Comparison of ENCODE assay signal across 28 mouse cellular contexts in the genomic region with DNA sequence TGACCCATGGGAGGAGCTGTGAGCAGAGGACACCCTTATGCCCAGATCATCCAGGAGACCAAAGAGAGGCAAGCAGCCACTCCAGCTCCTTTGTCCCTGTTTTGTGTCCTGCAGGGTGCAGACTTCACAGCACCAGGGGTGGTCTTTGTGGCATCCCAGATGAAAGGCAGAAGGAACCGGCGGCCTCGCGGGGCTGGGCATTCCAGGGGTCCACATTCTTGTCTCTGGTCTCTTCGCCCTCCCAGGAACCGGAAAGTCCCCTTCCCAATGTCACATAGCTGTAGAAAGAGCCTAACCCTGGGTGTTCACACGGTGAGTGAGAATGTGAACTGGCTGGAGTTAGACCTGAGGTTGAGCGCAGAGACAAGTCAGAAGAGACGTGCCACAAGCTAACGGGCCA. TPM values are rescaled to one million over a fixed set of nuclear protein-coding genes. Genes with fewer than 3 reads are reported as not detected.
DNase-seq lines count a peak whose midpoint lies in the region; ATAC-seq lines count a peak whose summit lies in the region.
"Had no signal": no experiment of that assay in that cellular context is flagged by ENCODE, and none has a peak within 500 bp of the region (broad histone marks: within the 10 kb centered on the region; RNA-seq: fewer than 3 reads in every experiment).

No protein-coding gene starts in this region.

- no peak for ATAC-seq in heart, embryonic 12.5 days (ENCODE audit: insufficient number of reproducible peaks, low FRiP score)
- no peak for ATAC-seq in midbrain, embryonic 11.5 days (ENCODE audit: low FRiP score)
- ATAC-seq in midbrain, embryonic 14.5 days (ENCODE audit: low FRiP score, low TSS enrichment) = no peak
- ATAC-seq: activated CD4-positive, CD25-positive, alpha-beta regulatory T cell, adult 4 months; CD4-positive, CD25-positive, alpha-beta regulatory T cell, adult 4 months; forebrain, embryonic 13.5 days; forebrain, embryonic 15.5 days; Patski had no signal

- no peaks in the 10 kb centered on the region for H3K36me3 ChIP-seq in heart, embryonic 10.5 days
- no peaks in the 10 kb centered on the region for H3K36me3 ChIP-seq in heart, embryonic 12.5 days
- no peaks in the 10 kb centered on the region for H3K36me3 ChIP-seq in midbrain, embryonic 11.5 days (ENCODE audit: control insufficient read depth, insufficient read depth, low read length)
- no peaks in the 10 kb centered on the region for H3K36me3 ChIP-seq in midbrain, embryonic 14.5 days (ENCODE audit: control insufficient read depth, insufficient read depth, low read length)
- H3K36me3 ChIP-seq: embryonic facial prominence, embryonic 10.5 days; embryonic facial prominence, embryonic 12.5 days; forebrain, embryonic 15.5 days; G1E had no signal

- H3K9me3 ChIP-seq in heart, embryonic 10.5 days = no peaks in the 10 kb centered on the region
- peaks cover 4% of the 10 kb centered on the region for H3K9me3 ChIP-seq in heart, embryonic 12.5 days (replicated peaks)
- H3K9me3 ChIP-seq in midbrain, embryonic 11.5 days (ENCODE audit: control insufficient read depth, low read length) = no peaks in the 10 kb centered on the region; the same call in 1 of the 2 replicates
- no peaks in the 10 kb centered on the region for H3K9me3 ChIP-seq in midbrain, embryonic 14.5 days (ENCODE audit: control insufficient read depth, low read length)
- H3K9me3 ChIP-seq: embryonic facial prominence, embryonic 10.5 days; embryonic facial prominence, embryonic 12.5 days; forebrain, embryonic 13.5 days; forebrain, embryonic 15.5 days had no signal

- DNase-seq in heart, embryonic 10.5 days (ENCODE audit: low spot score) = no peak
- no peak for DNase-seq in heart, postnatal 14 days
- DNase-seq in heart, adult 8-10 months (ENCODE audit: low spot score) = no peak
- peak; percentile 73 for DNase-seq in midbrain, embryonic 11.5 days (ENCODE audit: low spot score, missing footprints)
- no peak for DNase-seq in midbrain, embryonic 14.5 days
- no peak for DNase-seq in gastrocnemius, adult 18-20 months (ENCODE audit: low spot score)
- DNase-seq: adrenal gland, adult 8-10 months; adrenal gland, postnatal 14 days; adrenal gland, postnatal 36 days; B cell, adult 2 months; cerebellum, adult 11-12 months; cerebellum, adult 2 months; cerebellum, adult 9-10 months; cerebellum, postnatal 10 days; cerebellum, postnatal 25 days had no signal

- H3K27me3 ChIP-seq in heart, embryonic 10.5 days (ENCODE audit: insufficient read depth, poor library complexity, severe bottlenecking) = no peaks in the 10 kb centered on the region
- H3K27me3 ChIP-seq in heart, embryonic 12.5 days (replicated peaks) = peaks cover 14% of the 10 kb centered on the region
- H3K27me3 ChIP-seq in midbrain, embryonic 11.5 days (ENCODE audit: control insufficient read depth, insufficient read depth, low read length) = no peaks in the 10 kb centered on the region
- H3K27me3 ChIP-seq in midbrain, embryonic 14.5 days (ENCODE audit: control insufficient read depth, insufficient read depth, low read length) = no peaks in the 10 kb centered on the region
- H3K27me3 ChIP-seq: CH12.LX; forebrain, embryonic 13.5 days; forebrain, embryonic 15.5 days had no signal

- peak overlapping the region; percentile 25; the same call in 1 of the 2 replicates for H3K4me3 ChIP-seq in heart, embryonic 10.5 days
- no peak overlapping the region for H3K4me3 ChIP-seq in heart, embryonic 12.5 days
- H3K4me3 ChIP-seq in midbrain, embryonic 11.5 days (ENCODE audit: low read depth, low read length) = no peak overlapping the region
- H3K4me3 ChIP-seq in midbrain, embryonic 14.5 days (replicated peaks; ENCODE audit: low read depth, low read length) = no peak overlapping the region
- H3K4me3 ChIP-seq: embryonic facial prominence, embryonic 10.5 days; embryonic facial prominence, embryonic 12.5 days; forebrain, embryonic 13.5 days; forebrain, embryonic 15.5 days had no signal

- peaks cover 23% of the 10 kb centered on the region for H3K4me1 ChIP-seq in heart, embryonic 10.5 days
- peaks cover 7% of the 10 kb centered on the region for H3K4me1 ChIP-seq in heart, embryonic 12.5 days (replicated peaks)
- no peaks in the 10 kb centered on the region for H3K4me1 ChIP-seq in midbrain, embryonic 11.5 days (ENCODE audit: control insufficient read depth, insufficient read depth, low read length)
- H3K4me1 ChIP-seq in midbrain, embryonic 14.5 days (ENCODE audit: control insufficient read depth, insufficient read depth, low read length) = peaks cover 11% of the 10 kb centered on the region; the same call in 1 of the 2 replicates
- H3K4me1 ChIP-seq: embryonic facial prominence, embryonic 12.5 days; forebrain, embryonic 13.5 days had no signal

- intact Hi-C loops in heart, postnatal 14 days (cut with DNase I) = no loop called here

- 0 out of 2 replicates have a peak overlapping the region, but pooled peaks have one; percentile 9 for H3K4me2 ChIP-seq in heart, embryonic 12.5 days
- no peak overlapping the region for H3K4me2 ChIP-seq in midbrain, embryonic 11.5 days
- H3K4me2 ChIP-seq in midbrain, embryonic 14.5 days (ENCODE audit: low read length) = no peak overlapping the region
- H3K4me2 ChIP-seq: embryonic facial prominence, embryonic 12.5 days; forebrain, embryonic 13.5 days; forebrain, embryonic 15.5 days had no signal

- H3K9ac ChIP-seq in heart, embryonic 12.5 days = no peak overlapping the region
- no peak overlapping the region for H3K9ac ChIP-seq in midbrain, embryonic 11.5 days (ENCODE audit: low read length)
- no peak overlapping the region for H3K9ac ChIP-seq in midbrain, embryonic 14.5 days (replicated peaks; ENCODE audit: low read length)
- H3K9ac ChIP-seq: embryonic facial prominence, embryonic 12.5 days; forebrain, embryonic 13.5 days; forebrain, embryonic 15.5 days had no signal

- 0 out of 2 replicates have a peak overlapping the region, but pooled peaks have one; percentile 4 for H3K27ac ChIP-seq in heart, embryonic 10.5 days
- H3K27ac ChIP-seq in heart, embryonic 12.5 days (ENCODE audit: poor library complexity, severe bottlenecking) = no peak overlapping the region
- no peak overlapping the region for H3K27ac ChIP-seq in midbrain, embryonic 11.5 days (ENCODE audit: low read depth, low read length)
- no peak overlapping the region for H3K27ac ChIP-seq in midbrain, embryonic 14.5 days (replicated peaks; ENCODE audit: low read depth, low read length)
- H3K27ac ChIP-seq: embryonic facial prominence, embryonic 10.5 days; embryonic facial prominence, embryonic 12.5 days; forebrain, embryonic 13.5 days; forebrain, embryonic 15.5 days had no signal

- 8% methylated on average over 10 of the region's 10 CpGs for WGBS in heart, embryonic 10.5 days
- WGBS in heart, embryonic 12.5 days = 12% methylated on average over 10 of the region's 10 CpGs
- 28% methylated on average over 10 of the region's 10 CpGs for WGBS in midbrain, embryonic 11.5 days
- WGBS in midbrain, embryonic 14.5 days = 38% methylated on average over 10 of the region's 10 CpGs

RNA-seq across cellular contexts. Expression of a gene that starts 27.0 kb away (rescaled TPM):
- 0.05 and 0.15 TPM in 2 replicates for polyA plus RNA-seq in heart, embryonic 10.5 days (2016; fragmentation: Nextera tagmentation; extraction: Ambion mirVana)
- not detected for total RNA-seq in heart, postnatal 14 days (2021)
- not detected in 2 replicates for polyA plus RNA-seq in heart, embryonic 12.5 days (2016; fragmentation: Nextera tagmentation; extraction: Ambion mirVana)
- total RNA-seq in heart, adult 8-10 months (2022) = not detected
- polyA plus RNA-seq in midbrain, embryonic 11.5 days (2014; fragmentation: Nextera tagmentation; extraction: Ambion mirVana) = 0.22 and 0.37 TPM in 2 replicates
- polyA plus RNA-seq in midbrain, embryonic 14.5 days (2014; fragmentation: Nextera tagmentation; extraction: Ambion mirVana) = 8.4 and 10.5 TPM in 2 replicates
- total RNA-seq in gastrocnemius, adult 18-20 months (2021) = not detected
- total RNA-seq: adrenal gland, adult 18-20 months; adrenal gland, adult 8-10 months; adrenal gland, postnatal 14 days; adrenal gland, postnatal 36 days; CH12.LX had no signal
- polyA plus RNA-seq: activated CD4-positive, CD25-positive, alpha-beta regulatory T cell, adult 4 months; embryonic facial prominence, embryonic 10.5 days; G1E; Patski had no signal

RNA-seq across cellular contexts. Expression of a gene that starts 30.8 kb away (rescaled TPM):
- polyA plus RNA-seq in heart, embryonic 10.5 days (2016; fragmentation: Nextera tagmentation; extraction: Ambion mirVana) = not detected in 2 replicates
- total RNA-seq in heart, postnatal 14 days (2021) = not detected
- not detected in 2 replicates for polyA plus RNA-seq in heart, embryonic 12.5 days (2016; fragmentation: Nextera tagmentation; extraction: Ambion mirVana)
- not detected for total RNA-seq in heart, adult 8-10 months (2022)
- 0.05 TPM in 1 of 2 replicates, not detected in the other for polyA plus RNA-seq in midbrain, embryonic 11.5 days (2014; fragmentation: Nextera tagmentation; extraction: Ambion mirVana)
- polyA plus RNA-seq in midbrain, embryonic 14.5 days (2014; fragmentation: Nextera tagmentation; extraction: Ambion mirVana) = 0.32 TPM in 1 of 2 replicates, not detected in the other
- not detected for total RNA-seq in gastrocnemius, adult 18-20 months (2021)
- total RNA-seq: adrenal gland, adult 18-20 months; adrenal gland, adult 8-10 months; adrenal gland, postnatal 14 days; adrenal gland, postnatal 36 days; CH12.LX had no signal
- polyA plus RNA-seq: activated CD4-positive, CD25-positive, alpha-beta regulatory T cell, adult 4 months; CD4-positive, CD25-positive, alpha-beta regulatory T cell, adult 4 months; cerebellum, adult 2 months; embryonic facial prominence, embryonic 10.5 days; embryonic facial prominence, embryonic 12.5 days; embryonic facial prominence, embryonic 14.5 days; forebrain, embryonic 11.5 days; forebrain, embryonic 13.5 days; forebrain, embryonic 15.5 days; G1E; Patski had no signal

RNA-seq across cellular contexts. Expression of a gene that starts 54.4 kb away (rescaled TPM):
- polyA plus RNA-seq in heart, embryonic 10.5 days (2016; fragmentation: Nextera tagmentation; extraction: Ambion mirVana) = 13.1 and 13.8 TPM in 2 replicates
- 1 to 10 TPM; 5.6 to 7.1 TPM for total RNA-seq in heart, postnatal 14 days (2021)
- polyA plus RNA-seq in heart, embryonic 12.5 days (2016; fragmentation: Nextera tagmentation; extraction: Ambion mirVana) = 10.3 and 10.4 TPM in 2 replicates
- 1 to 10 TPM; 4.8 to 6.5 (median 6.0) TPM for total RNA-seq in heart, adult 8-10 months (2022)
- 6.4 and 7.6 TPM in 2 replicates for polyA plus RNA-seq in midbrain, embryonic 11.5 days (2014; fragmentation: Nextera tagmentation; extraction: Ambion mirVana)
- polyA plus RNA-seq in midbrain, embryonic 14.5 days (2014; fragmentation: Nextera tagmentation; extraction: Ambion mirVana) = 8.6 and 8.7 TPM in 2 replicates
- 1 to 10 TPM; 4.9 to 5.1 TPM for total RNA-seq in gastrocnemius, adult 18-20 months (2021)
